Mouse (Mus musculus) c-Kit-positive CD71-negative TER-119-negative erythroid progenitor cells, embryonic 14.5 days (primary cell): ENCODE results near the gene Ncf2.
A peak's percentile ranks its signal among the peaks of the same experiment; 100 is the strongest.
"Not testable (repeated sequence)": the region's sequence is repeated elsewhere in the genome, so short reads cannot be mapped to it uniquely, and the experiment has no call there.

Source experiments
- DNase-seq: peaks from one replicate; pipeline ENCODE4 v3.0.0-alpha.2; 2013; ENCODE audit warnings: low read depth

Ncf2 gene

DNA sequence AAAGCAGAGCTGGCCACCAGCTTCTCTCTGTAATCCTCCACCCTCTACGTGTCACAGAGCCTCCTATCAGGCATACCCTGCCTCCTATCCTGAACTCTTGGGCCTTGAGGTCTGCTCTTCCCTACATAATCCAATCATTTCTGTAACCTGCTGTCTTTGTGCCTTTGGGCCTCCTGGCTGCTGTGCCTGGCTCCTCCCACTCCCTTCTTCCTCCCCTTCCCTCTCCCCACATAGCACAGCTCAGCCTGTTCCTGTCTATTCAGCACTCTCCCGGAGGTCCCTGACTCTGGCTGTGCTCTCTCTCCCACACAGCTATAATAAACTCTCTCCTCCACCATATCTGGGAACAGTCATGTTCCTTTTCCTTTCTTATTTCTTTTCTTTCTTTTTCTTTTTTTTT lies at the start of gene Ncf2:
TSS of gene Ncf2 (plus strand) at position 298 of the 400 bp plus-strand sequence.
- DNase-seq: no peak

DNA sequence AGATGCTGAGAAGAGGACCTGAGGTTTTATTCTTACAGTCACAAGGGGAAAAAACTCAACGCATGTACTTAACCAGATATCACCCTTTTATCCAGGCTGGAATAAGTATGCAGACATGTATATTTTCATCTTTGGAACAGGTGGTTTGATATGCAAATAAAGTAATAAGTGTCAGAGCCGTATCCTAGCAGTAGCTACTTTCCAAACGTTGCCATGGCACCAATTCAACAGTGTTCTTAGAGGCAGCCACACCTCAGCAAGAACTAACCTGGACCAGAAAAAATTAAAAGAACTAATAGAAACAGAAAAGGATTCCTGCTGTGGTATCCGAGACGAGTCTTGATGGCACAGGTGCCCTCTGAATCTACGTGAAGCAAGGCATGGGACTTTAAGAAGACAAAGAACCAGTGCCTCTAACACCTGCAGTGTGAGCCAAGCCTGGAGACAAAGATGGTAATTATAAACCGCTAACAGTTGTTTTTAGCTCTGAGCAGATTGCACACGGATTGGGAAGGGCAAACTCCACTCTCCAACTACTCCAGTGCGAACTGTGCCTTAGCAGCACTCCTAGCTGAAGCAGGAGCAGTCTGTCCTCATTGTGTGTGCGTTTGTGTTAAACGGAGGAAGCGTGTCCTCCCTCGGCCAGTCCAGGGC lies 49.6 kb upstream of the Ncf2 start, which contains the start of gene Apobec4:
TSS of gene Apobec4 (plus strand) at position 240 of the 654 bp plus-strand sequence.
- DNase-seq: no peak

DNA sequence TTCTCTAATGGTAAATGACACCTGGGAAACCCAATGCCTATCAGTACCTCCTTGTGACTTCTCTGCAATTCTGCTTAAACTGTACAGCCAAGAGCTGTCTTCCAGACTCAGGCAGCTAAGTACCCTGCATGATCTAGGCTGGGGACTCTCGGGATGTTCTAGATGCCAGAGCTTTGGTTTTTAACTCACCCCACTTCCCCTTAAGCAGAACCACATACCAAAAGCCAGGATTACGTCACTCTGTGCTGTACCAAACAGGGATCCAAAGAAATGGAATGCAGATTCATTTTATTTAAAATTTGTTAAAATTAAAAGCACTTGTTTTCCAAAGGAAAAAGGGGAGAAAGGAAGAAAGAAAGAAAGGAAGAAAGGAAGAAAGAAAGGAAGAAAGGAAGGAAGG lies 38.2 kb upstream of the Ncf2 start:
- no peak for DNase-seq

DNA sequence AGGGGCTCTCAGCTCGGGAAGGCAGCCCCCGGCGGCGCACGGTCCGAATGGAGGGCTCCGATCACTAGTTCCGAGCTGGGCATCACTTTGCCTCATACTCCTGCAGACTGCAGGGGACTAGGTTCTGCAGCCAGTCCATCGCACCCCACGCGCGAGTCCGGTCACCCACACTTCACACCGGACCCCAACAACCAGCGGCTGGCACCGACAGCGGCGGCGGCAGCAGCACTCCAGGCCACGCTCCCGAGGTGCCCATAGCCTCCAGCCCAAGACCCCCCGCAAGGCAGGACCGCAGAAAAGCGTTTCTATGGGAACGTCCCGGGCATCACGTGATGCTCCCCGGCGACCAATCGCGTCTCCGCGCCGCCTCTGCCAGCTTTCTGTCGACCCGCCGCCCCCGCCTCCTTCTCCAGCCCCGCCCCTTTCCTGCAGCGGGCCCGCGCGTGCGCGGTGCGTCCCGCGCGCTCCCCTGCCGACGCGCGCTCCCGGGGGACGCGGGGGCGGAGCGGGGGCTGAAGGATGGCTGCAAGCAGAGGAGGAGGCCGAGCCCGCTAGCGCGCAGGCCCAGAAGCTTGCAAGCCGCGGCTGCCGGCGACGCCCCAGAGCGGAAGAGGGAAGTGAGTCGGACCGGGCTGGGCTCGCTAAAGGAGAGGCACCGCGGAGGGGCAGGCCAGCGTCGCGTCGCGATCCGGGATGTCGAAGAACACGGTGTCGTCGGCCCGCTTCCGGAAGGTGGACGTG lies 33.8 kb upstream of the Ncf2 start, which contains the start of the genes Rgl1 and Arpc5:
TSS of gene Rgl1 (minus strand) at position 320 of the 741 bp plus-strand sequence.
TSS of gene Arpc5 (plus strand) at position 511 of the 741 bp plus-strand sequence.
- peak; percentile 90 for DNase-seq

DNA sequence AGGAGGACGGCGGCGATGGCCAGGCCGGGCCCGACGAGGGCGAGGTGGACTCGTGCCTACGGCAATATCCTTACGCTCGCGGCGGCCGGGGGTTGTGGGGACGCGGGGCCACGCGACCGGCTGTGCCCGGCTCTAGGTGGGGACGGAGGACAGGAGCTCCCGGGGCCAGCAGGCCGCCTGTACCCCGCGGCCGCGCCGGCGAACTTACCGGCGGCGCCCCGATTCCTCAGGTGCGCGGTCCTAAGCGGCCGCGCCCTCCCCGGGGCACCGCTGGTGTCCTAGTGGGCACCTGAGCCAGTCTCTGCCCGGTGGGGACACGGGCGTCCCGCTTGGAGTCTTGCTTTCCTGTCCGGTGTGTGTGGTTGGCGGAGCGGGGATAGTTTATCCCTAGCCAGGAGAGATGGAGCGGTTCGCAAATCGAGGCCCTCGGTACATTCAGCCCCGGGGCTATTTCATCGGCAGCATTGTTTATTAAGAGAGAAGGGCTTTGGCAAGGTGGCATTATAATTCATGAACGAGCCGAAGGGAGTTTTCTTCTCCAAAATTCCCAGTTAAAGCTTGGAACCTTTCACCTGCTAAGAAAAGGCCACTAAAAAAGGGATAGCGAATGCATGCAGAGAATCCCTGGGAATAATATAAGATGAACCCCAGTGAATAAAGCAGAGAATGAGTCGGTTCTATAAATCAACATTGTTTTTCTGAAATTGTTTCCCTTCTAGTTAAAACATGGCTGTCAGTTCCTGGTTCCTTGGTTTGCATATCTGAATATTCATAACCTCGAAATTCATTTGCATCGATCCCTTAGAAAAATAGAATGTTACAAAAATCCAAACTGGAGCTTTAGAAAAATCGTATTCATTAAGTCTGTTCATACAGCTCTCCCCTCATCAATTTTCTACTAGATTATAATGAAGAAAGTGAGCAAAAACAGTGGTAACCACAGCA lies 32.9 kb upstream of the Ncf2 start:
- DNase-seq: no peak

DNA sequence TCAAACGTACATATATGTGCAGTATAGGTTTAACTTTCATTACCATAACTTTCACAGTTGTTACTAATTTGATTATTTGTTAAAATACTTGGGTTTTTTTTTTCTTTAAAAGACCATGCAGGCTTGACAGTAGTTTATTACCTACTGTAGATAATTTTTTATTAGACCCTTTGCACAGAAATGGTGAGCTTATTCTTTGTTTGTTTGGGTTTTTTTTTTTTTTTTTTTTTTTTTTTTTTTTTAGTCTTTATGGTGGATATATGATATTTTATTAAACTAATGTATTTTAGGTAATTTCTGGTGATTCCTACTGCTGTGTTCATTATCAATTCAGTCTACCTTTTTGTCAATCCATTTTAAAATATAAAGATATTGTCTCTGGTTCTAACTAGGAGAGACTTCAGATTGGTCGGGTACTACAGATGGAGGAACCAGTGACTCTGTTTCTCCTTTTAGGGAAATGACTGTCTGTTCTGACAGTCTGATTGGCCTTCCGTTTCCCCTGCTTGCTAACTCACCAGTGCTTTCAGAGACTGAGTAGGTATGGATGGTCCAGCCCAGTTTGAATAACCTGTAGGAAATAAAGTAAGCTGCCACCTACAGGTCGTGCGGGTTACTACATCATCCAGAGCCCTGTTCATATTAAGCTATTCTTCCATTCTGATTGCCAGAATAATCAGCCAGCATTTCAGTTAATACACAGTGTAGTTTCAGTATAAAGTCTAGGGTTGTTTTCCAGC lies 32.1 kb upstream of the Ncf2 start:
- peak; percentile 81 for DNase-seq

DNA sequence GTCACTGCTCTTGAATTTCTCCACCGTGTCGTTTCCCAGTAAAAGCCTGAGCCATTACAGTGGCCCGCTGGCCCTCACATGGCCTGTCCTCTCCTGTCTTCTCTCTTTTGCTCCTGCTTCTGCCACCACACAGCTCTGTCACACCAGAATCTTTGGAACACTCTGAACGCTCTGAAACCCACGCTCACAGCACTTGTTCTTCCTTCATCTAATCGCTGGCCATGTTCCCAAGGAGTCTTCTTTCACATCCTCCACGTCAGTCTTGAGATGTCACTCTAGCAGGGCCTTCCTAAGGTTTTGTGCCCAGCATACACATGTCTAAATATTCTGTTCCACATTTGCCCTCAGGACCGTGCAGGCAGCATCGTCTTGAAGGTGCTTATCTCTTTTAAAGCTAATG lies 29.0 kb upstream of the Ncf2 start:
- DNase-seq: no peak

DNA sequence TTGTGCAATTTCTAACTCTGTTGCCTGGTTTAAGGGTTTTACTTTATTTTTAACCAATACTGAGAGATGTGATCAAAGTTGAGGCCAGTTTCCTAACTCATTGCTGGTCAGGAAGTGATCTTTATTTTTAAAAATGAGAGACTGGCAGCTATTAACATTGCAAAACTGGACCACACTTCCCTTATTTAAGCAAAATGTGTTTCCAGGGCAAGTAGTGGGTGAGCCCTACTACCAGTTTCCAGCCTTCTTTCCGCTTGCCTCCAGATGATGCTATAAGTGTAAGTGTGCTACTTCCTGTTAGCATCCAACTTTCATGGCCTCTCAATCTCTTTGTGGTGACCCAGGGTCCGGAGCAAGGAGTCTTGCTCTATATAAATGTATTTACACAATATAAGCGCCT lies 25.4 kb upstream of the Ncf2 start:
- DNase-seq: not testable (repeated sequence)

DNA sequence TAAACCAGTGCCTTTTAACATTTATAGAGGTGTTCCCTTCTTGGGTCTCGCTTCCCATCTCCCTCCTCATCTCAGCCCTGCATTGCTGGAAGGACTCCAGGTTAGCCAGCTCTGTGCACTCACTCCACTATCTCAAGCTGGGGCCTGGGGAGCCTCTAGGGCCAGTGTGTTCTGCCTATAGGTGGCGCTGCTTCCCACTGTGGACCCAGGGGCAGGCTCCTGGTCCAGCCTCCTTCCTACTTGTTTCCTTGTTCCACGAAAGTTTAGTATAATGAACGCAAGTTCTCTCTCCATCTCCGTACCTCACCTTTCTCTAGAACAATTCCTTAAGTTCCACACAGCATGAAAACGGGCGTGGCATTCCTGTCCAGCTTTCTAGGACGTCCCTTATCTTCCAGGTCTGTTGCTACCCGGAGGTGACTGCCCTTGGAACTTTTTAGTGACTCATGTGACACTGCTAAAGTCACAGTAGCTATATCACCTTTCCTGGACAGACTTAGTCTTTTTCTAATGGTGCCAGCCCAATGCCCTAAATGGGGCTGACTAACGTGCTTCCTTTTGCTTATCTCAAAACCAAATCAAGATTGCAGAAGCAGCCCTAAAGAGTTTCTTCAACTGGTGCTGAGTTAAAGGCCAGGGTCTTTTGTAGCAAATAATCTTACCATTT lies 20.8 kb upstream of the Ncf2 start:
- peak; percentile 56 for DNase-seq

DNA sequence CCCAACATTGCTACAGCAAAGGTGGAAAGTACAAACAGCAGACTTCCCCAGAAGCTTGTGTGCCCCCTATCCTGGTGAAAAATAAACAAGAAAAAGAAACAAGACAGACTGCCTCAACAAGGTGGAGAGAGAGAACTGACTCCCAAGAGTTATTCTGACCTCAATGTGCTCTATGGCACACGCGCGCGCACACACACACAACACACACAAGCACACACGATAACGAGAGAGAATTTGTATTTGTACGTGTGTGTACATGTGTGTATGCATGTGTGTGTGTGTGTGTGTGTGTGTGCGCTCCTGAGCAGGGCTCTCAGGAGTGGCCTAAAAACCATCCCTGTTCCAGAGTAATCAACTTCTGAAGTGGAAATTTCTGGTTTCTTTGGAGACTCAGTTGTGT lies 15.4 kb upstream of the Ncf2 start:
- DNase-seq: no peak

DNA sequence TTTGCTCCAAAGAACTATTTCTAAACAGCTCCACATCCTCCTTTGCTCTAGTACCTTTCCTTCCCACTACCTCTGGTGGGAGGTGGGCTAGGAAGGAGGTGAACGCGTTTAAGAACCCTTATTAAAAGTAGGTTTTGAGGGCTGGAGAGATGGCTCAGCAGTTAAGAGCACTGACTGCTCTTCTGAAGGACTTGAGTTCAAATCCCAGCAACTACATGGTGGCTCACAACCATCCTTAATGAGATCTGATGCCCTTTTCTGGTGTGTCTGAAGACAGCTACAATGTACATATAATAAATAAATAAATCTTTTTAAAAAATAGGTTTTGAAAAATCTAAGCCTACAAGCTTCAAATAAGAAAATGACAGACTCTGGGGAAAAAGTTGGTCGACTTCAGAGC lies 14.5 kb upstream of the Ncf2 start:
- DNase-seq: not testable (repeated sequence)

DNA sequence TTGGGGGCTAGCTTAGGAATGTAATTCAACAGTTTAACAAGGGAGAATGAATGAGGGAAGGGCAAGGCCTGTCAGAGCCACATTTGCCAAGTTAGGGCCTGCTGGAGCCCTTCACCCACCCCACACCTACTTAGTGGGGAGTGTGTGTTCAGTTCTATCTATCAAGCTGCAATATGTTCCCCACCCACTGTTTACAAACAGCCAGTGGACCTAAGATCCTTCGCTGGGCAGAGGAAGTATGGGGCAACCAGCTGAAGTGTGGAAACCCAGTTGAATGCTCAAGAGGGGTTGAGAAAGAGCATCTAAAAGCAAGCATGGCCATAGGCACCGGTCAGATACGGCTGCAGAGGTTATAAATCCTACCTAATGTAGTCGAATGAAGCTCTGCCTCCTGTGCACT lies 13.0 kb upstream of the Ncf2 start:
- DNase-seq: no peak

DNA sequence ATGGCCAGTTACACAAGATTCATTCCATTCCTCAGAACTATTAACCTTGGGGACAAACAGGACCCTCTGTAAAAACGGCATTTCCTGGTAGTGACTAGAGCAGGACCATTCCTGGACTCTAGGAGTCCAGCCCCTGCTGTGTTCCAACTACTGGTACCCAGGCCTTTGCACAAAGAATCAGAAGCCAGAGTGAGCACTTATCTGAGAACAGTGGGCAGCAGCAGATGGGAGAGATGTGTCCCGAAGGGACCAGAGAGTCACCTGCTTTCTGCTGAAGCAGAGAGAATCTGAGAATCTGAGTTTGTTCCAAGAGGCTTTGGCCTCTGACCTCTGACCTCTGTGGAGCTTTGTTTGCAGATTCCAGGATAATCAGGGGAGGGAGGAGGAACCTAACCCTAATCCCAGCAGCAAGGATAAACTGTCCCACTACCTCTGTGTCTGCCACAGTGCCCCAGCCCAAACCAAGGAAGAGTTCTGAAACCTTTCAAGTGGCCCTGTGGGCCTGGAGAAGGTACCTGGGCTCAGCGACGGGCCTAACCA lies 11.8 kb upstream of the Ncf2 start:
- no peak for DNase-seq

DNA sequence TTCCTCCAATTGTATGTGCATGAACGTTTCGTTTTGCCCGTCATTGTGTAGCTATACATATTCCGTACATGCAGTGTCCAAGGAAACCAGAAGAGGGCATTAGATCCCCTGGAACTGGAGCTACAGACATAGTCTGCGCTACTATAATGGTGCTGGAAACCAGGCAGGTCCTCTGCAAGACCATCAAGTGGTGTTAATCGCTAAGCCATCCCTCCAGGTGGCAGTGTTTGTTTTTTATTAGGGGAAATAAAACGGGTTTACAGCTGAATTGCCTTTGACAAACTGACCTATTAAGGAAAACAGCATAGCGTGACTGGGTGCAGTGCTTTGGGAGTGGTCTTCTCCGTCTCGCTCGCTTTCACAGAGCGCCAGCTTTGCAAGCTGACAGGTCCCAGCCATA lies 9.7 kb upstream of the Ncf2 start:
- DNase-seq: no peak

DNA sequence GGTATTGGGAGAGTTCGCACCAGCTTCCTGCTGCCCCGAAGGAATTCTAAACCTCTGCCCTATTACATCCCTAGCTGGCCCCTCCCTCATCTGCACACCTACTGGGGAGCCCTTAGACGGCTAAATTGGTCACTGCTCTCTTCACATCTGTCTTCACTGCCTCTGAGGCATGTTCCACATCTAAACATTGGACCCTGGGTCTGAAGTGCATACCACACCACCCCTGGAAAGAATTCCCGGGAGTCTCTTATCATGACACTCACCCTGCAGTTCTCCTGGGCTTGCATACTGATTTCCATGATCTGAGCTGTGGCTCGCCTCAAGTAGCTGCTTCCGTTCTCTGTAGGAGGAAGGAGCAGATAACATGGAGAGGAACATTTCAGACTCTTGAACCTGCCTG lies 9.2 kb upstream of the Ncf2 start:
- no peak for DNase-seq

DNA sequence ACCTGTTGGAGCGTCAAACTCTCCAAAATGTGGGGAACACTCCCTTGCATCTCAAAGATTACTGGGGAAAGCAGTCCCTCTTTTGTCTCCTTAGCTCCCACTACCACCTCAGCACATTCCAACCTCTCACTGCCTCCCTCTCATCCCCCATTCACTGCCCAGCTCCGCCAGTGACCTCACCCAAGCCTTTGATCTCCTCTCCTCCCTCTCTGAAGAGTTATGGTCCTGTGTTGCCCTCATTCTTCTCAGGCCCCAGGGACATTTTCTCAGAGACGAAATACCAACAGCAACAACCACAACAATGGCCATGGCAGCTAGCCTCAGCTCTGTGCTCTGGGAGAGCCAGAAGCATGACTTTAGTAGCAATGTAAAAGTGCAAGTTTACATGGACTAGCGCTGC lies 8.7 kb upstream of the Ncf2 start:
- DNase-seq: no peak

DNA sequence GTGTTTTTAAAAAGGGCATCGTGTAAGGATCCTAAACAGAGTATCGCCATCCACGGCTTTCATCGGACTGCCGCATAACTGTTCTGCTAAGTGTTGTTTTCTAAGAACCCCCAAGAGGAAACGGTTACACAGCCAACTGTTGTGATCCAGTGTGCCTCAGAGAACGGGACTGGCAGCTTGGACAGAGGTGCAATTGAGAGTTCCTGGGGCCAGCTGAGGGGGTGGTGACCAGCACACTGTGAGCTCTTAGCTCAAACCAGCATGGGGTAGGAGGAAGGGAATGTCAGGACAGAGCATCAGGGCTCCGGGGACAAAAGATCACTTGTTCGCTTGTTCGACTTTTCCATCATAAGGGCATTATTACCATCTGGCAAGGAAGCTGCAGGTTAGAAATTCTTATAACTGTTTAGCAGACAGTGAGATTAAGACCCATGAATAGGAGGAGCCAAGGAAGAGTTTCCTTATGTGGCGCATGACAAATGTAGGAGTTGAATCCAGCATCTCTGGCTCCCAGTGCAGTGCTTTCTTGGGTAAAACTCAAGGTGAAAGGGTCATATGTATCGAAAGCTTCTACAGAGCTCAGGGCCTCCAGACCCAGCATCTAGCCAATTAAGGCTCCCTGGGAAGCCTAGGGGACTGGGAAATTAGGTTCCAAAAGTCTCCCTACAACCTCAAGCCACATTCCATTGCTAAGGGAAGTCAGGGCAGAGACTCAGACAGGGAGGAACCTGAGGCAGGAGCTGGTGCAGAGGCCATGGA lies 7.1 kb upstream of the Ncf2 start:
- no peak for DNase-seq

DNA sequence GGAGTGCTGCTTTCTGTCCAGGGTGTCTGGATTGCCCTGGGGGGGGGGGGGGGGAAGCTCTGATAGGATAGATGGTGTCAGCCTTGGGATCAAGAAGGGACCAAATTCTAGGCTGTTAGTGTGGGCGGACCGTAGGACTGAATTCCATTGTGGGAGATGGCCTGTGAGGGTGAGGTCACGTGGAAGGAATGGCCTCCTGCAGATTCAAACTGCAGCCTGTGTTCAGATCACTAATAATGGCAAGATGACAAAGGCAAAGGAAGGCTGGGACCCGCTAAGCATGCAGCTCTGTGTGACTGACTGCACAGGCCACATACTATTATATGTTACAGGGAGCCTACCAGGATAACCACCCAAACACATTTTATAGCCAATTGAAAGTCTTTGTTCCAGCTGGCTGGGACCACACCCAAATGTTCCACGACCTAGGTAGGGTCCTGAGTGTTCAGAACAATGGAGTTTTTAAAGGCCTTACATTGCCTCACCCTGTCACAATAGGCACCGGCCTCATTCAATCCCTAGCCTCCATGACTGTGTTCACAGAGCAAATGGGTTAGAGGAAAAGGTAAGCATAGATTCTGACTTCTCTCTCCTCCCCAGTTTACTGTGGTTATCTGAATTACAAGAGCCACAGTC lies 6.4 kb upstream of the Ncf2 start:
- no peak for DNase-seq

DNA sequence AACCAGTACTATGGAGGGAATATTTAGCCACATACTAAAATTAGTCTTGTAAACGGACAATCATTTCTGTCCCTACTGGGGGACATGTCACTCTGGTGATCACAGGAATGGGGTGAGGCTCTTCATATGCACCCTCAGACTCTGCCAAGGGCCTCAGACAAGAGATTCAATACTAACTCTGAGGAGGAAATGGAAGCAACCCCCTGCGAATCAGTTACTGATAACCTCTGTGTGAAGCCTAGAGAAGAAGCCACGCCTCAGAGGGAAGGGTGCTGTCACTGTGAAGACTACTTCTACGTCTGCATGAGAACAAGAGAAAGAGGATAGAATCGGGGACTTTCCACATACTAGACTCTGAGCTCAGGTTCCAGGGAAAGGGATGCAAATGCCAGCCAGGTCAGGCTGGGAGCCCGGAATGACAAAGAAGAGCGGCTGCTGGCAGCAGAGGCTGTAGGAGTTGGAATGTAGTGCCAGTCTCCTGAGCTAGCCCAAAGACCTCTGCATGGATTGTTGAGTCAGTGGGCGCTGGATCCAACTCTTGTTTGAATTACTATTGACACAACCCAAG lies 4.2 kb upstream of the Ncf2 start:
- DNase-seq: no peak
